ENCODE assay signal across 8 mouse cellular contexts in the genomic region with DNA sequence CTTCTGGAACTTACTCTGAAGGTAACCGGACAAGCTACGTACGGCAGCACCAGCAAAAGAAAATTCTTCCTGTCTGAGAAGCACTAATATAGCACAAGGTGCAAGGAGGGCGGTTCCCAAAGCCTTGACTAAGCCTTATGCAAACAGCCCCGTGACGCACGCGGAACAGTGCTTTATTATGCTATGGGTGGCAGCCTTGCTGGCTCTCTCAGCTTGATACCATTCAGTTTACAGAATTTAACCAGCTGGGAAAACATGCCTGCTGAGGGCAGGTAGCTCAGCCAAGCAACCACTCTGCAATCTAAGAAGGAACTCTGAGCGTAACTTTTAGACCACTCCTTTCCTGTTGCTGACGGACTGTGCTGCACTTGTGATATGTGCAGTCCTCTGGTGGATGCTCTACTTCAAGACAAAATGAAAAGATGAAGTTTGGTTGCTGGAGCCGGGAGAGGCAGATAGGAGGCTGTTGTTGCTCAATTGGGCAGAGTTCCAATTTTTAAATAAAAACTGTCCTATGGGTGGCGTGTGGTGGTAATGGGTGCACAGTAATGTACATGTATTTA. TPM values are rescaled to one million over a fixed set of nuclear protein-coding genes. Genes with fewer than 3 reads are reported as not detected.
DNase-seq lines count a peak whose midpoint lies in the region; ATAC-seq and TF ChIP-seq lines count a peak whose summit lies in the region.

No protein-coding gene starts in this region.

- peak; percentile 89 for DNase-seq in A20 (ENCODE audit: low read depth, low spot score)
- peak; percentile 17 for DNase-seq in embryo, embryonic 10.5 days (ENCODE audit: low spot score)
- peak; percentile 79 to 85 for DNase-seq in kidney, postnatal 36 days

- TF ChIP-seq CTCF in E14TG2a.4 (conservative IDR thresholded peaks at IDR 0.05; ENCODE audit: low read length), result no peak

- H3K27ac ChIP-seq in heart, embryonic 11.5 days (ENCODE audit: low read depth, low read length), result peak overlapping the region; percentile 73
- peak overlapping the region; percentile 72 for H3K27ac ChIP-seq in stomach, embryonic 15.5 days

- H3K9ac ChIP-seq in heart, embryonic 11.5 days (ENCODE audit: low read depth, low read length), result 0 out of 2 replicates have a peak overlapping the region, but pooled peaks have one; percentile 1
- H3K9ac ChIP-seq in stomach, embryonic 15.5 days, result no peak overlapping the region

- no peaks in the 10 kb centered on the region for H3K27me3 ChIP-seq in E14TG2a.4 (ENCODE audit: insufficient read depth, low read length)
- no peaks in the 10 kb centered on the region for H3K27me3 ChIP-seq in heart, embryonic 11.5 days (ENCODE audit: control insufficient read depth, insufficient read depth, low read length)
- H3K27me3 ChIP-seq in stomach, embryonic 15.5 days (replicated peaks), result no peaks in the 10 kb centered on the region

- H3K9me3 ChIP-seq in E14TG2a.4 (ENCODE audit: low read length), result peaks cover 15% of the 10 kb centered on the region
- no peaks in the 10 kb centered on the region for H3K9me3 ChIP-seq in heart, embryonic 11.5 days (replicated peaks; ENCODE audit: control insufficient read depth, low read length)
- H3K9me3 ChIP-seq in stomach, embryonic 15.5 days, result no peaks in the 10 kb centered on the region

- peak overlapping the region; percentile 2; the same call in 1 of the 2 replicates for H3K4me3 ChIP-seq in E14TG2a.4 (replicated peaks; ENCODE audit: low read length)
- peak overlapping the region; percentile 40 for H3K4me3 ChIP-seq in heart, embryonic 11.5 days (ENCODE audit: low read depth, low read length)
- peak overlapping the region; percentile 17; the same call in 1 of the 2 replicates for H3K4me3 ChIP-seq in stomach, embryonic 15.5 days (replicated peaks)

- WGBS in heart, embryonic 11.5 days (ENCODE audit: insufficient replicate concordance), result 18% methylated on average over 12 of the region's 12 CpGs
- 34% methylated on average over 12 of the region's 12 CpGs for WGBS in stomach, embryonic 15.5 days

- peak overlapping the region; percentile 66 for H3K4me2 ChIP-seq in heart, embryonic 11.5 days
- peak overlapping the region; percentile 29 for H3K4me2 ChIP-seq in stomach, embryonic 15.5 days

- H3K4me1 ChIP-seq in E14TG2a.4 (replicated peaks; ENCODE audit: low read depth, low read length), result peaks cover 25% of the 10 kb centered on the region
- H3K4me1 ChIP-seq in heart, embryonic 11.5 days (ENCODE audit: control insufficient read depth, insufficient read depth, low read length), result peaks cover 28% of the 10 kb centered on the region
- peaks cover 17% of the 10 kb centered on the region for H3K4me1 ChIP-seq in stomach, embryonic 15.5 days

- peak; percentile 63 for ATAC-seq in heart, embryonic 11.5 days (replicated peaks; ENCODE audit: insufficient number of reproducible peaks, low FRiP score, low TSS enrichment)
- ATAC-seq in megakaryocyte, adult 5-6 weeks (ENCODE audit: poor library complexity, severe bottlenecking), result peak; percentile 85
- peak; percentile 90 for ATAC-seq in stomach, embryonic 15.5 days (ENCODE audit: insufficient read depth, low FRiP score, low read depth)
- ATAC-seq in cerebellum, adult (ENCODE audit: insufficient number of reproducible peaks, low FRiP score, low TSS enrichment), result no peak

- peaks cover 2% of the 10 kb centered on the region; the same call in 1 of the 2 replicates for H3K36me3 ChIP-seq in E14TG2a.4 (ENCODE audit: insufficient read depth, low read length)
- no peaks in the 10 kb centered on the region for H3K36me3 ChIP-seq in heart, embryonic 11.5 days (ENCODE audit: control insufficient read depth, insufficient read depth, low read length)
- H3K36me3 ChIP-seq in stomach, embryonic 15.5 days, result no peaks in the 10 kb centered on the region

RNA-seq across cellular contexts. Expression of a gene that starts 21.8 kb away (rescaled TPM):
- 79.1 and 82.5 TPM in 2 replicates for polyA plus RNA-seq in heart, embryonic 11.5 days (2014; fragmentation: Nextera tagmentation; extraction: Ambion mirVana)
- 64.6 and 71.0 TPM in 2 replicates for total RNA-seq in megakaryocyte, adult 5-6 weeks (2015)
- total RNA-seq in megakaryocyte, adult 5-6 weeks (2017), result 36.6 TPM in 2 replicates
- polyA plus RNA-seq in stomach, embryonic 15.5 days (2015; fragmentation: Nextera tagmentation; extraction: Ambion mirVana), result 76.0 and 83.0 TPM in 2 replicates

RNA-seq across cellular contexts. Expression of a gene that starts 21.9 kb away (rescaled TPM):
- polyA plus RNA-seq in heart, embryonic 11.5 days (2014; fragmentation: Nextera tagmentation; extraction: Ambion mirVana), result 0.20 and 0.21 TPM in 2 replicates
- 0.47 TPM in 1 of 2 replicates, not detected in the other for total RNA-seq in megakaryocyte, adult 5-6 weeks (2015)
- 0.07 TPM in 1 of 2 replicates, not detected in the other for total RNA-seq in megakaryocyte, adult 5-6 weeks (2017)
- 0.36 TPM in 2 replicates for polyA plus RNA-seq in stomach, embryonic 15.5 days (2015; fragmentation: Nextera tagmentation; extraction: Ambion mirVana)

Comparison
In these comparisons a context has a peak if more than half of its experiments do, and no peak if none do; other contexts are left out.
1. DNase-seq: peak in every context shown above with its lines; median percentile 89 in A20; 82 in kidney, postnatal 36 days; 17 in embryo, embryonic 10.5 days.